Mouse (Mus musculus): ENCODE results near the gene Lgals3bp.

Gene Lgals3bp

GRCm38 (mm10) chr11:118366108-118366507, 35.8 kb downstream of the Lgals3bp start:
- in situ Hi-C loops (cut with MboI, MseI) = no loop called here

DNA sequence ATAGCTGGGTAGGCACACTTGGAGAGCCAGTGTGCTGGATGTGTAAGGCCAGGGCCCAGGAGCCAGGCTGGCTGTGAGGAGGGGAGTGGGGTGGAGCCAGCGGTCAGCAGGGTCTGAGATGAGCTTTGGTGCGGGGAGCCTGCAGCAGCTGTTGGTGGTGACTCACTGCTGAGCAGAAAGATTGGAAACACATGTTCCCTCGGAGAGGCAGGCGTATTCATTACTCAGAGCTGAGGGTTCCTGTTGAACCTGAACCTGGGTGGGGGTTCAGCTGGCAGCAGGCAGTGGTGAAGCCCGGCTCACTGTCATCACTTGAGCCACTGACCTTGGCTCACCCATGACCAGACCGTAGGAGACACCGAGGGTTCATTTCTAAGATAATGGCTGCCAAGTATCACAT, 36.7 kb downstream of the Lgals3bp start:
- in situ Hi-C loops (cut with MboI, MseI) = no loop called here

- in situ Hi-C loops (cut with MboI, MseI) = no loop called here
Measured at GRCm38 (mm10) chr11:118364021-118364420, 37.9 kb downstream of the Lgals3bp start.

GRCm38 (mm10) chr11:118362971-118363518, 38.8 kb downstream of the Lgals3bp start:
- in situ Hi-C loops (cut with MboI, MseI) = no loop called here

- in situ Hi-C loops (cut with MboI, MseI) = no loop called here
Measured at GRCm38 (mm10) chr11:118362501-118362900, 39.4 kb downstream of the Lgals3bp start.

- in situ Hi-C loops (cut with MboI, MseI) = no loop called here
Measured at GRCm38 (mm10) chr11:118360907-118361341, 41.0 kb downstream of the Lgals3bp start.

DNA sequence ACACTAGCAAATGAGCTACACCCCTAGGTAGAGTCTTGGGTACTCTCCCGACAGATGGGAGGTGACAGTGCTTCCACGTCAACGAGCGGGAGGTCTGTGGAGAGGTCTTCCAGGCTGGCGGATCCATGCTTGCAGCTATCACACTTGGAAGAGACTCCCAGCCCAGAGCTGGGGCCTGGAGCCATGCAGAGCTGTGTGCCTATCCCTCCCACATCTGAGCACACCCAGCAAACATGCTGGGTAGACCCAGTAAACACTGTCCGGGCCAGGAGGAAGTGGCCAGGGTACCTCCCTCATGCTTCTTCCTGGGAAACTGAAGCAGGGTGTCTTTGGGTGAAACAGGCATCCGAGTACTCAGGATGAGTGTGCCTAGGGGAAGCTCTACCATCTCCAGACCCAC, 41.4 kb downstream of the Lgals3bp start:
- in situ Hi-C loops (cut with MboI, MseI) = no loop called here

GRCm38 (mm10) chr11:118355640-118356039, 46.3 kb downstream of the Lgals3bp start, which contains the start of gene Timp2:
Timp2 (minus strand) TSS chr11:118355740.
- in situ Hi-C loops (cut with MboI, MseI) = no loop called here

- in situ Hi-C loops (cut with MboI, MseI) = no loop called here
Measured at GRCm38 (mm10) chr11:118355205-118355604, 46.7 kb downstream of the Lgals3bp start.

GRCm38 (mm10) chr11:118354636-118355191, 47.2 kb downstream of the Lgals3bp start:
- in situ Hi-C loops (cut with MboI, MseI) = no loop called here

DNA sequence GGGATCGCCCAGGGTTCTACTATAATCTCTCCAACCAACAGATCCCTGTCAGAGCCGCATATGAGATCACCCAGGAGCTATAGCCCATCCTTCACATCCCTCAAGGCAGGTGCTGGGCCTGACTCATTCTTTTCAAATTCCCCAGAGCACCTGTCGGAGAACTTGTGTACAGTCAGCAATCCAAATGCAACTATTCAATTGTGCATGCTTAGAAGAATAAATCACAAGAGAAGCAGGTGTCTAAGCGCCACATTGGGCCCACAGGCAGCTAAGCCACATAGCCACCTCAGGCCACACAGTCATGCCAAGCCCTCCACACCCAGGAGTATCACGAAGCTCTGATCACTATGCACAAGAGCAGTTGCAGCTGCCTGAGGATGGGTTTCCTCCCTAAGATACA, 52.4 kb downstream of the Lgals3bp start:
- in situ Hi-C loops (cut with MboI, MseI) = no loop called here

DNA sequence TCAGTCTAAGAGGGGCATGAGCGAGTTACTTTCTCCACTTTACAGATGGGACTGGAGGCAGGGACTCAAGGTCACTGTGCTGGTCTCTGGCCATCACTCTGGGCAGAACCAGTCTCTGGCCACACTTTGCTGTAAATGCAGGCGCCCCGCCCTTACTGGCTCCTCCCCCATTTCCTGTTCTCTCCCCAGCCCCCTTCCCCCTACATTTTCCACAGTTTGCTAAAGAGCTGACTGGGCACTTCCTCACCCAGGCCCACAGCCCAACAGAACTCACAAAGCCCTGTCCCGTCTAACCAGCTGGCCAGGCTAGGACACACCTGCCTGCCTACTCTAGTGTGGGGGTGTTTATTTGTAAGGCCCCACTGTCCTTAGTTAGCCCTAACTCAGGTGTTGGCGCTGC, 53.0 kb downstream of the Lgals3bp start:
- in situ Hi-C loops (cut with MboI, MseI) = no loop called here

- in situ Hi-C loops (cut with MboI, MseI) = no loop called here
Measured at GRCm38 (mm10) chr11:118348419-118348818, 53.5 kb downstream of the Lgals3bp start.

- in situ Hi-C loops (cut with MboI, MseI) = no loop called here
Measured at GRCm38 (mm10) chr11:118347911-118348310, 54.0 kb downstream of the Lgals3bp start.

DNA sequence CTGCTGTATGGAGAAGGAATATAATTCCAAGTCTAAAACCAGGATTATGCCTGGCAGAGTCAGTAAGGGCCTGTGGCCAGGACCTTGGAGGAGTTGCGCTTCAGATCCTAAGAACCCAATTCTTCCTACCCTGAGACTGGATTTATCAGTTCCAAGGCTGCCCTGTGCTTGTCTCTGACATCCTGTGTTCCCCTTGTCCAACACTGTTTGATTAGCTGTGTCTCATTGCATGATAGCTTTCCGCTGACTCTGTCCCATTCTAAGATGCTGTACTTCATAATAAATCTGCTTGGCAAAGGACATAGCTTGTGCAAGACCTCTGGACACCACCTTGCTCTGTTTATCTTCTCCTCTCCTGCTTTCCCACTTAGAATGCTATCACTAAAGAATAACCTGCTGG, 54.5 kb downstream of the Lgals3bp start:
- in situ Hi-C loops (cut with MboI, MseI) = no loop called here

DNA sequence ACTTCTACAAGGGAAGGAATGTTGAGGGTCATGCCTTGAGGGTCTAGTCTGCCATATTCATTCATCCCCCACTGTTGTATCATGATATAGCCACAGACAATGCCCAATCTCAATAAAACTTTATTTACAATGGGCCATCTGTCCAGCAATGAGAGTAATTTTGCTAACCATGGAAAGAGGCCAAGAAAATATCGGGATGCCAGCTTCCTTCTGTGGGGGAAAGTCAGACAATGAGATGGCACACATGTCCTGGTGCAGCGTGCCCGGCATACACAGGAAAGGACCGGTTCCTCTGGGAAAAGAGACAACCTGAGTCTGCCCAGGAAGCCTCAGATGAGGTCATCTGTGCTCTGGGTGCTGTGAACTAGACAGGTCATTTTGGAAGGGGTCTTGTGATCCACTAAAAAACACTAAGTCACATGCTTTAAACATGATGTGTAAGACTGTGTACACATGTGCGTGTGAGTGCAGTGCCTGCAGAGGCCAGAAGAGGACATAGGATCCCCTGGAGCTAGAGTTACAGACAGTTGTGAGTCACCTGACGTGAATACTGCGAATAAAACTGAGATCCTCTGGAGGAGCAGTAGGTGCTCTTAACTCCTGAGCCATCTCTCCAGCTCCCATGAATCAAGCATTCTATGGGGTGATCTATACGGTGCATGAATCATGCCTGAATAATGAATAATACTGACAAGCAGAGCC, 55.3 kb downstream of the Lgals3bp start:
- in situ Hi-C loops (cut with MboI, MseI) = no loop called here

DNA sequence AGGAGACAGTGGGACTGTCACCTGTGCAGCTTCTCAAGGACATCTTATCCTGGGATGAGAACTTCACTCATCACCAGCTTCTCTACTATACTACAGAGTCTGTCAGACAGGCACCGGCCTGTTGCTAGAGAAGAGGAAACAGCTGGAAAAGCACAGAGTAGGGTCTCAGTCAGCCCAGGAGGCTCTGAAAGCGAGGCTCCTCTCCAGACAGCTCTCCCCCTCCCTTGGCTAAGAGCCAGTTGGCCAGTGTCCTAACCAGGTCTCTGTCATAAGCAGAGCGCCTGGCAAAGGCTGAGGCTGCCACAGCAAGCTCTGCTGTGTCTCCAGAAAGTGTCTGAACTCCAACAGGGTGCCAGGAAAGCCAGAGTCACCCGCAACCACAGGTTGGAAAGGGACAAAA, 56.2 kb downstream of the Lgals3bp start:
- in situ Hi-C loops (cut with MboI, MseI) = no loop called here

DNA sequence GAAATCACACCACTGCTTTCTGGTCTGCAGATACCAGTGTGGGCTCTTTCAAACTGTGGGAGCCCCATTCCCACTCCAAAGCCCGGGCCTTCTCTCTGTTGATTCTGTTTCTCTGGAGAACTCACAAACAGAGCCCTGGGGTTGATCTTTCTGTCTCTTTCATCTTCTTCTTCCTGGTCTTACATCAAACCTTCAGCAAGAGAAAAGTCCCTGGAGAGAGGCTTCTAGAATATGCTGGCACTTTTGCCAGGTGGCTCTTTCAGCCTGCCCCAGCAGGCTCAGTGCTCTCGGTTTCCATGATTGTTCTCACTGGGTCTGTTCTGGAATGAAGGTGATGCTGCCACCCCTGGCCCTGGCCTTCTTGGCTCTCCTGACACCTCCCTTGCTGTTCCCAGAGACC, 58.3 kb downstream of the Lgals3bp start:
- in situ Hi-C loops (cut with MboI, MseI) = no loop called here

Measured in T-helper 2 cell (primary cell).